Mouse (Mus musculus) frontal cortex, adult 2 months (tissue): ENCODE measurements at regions not wholly inside any gene's neighbourhood (a gene's known extent, or its start where the extent isn't known, plus 50 kb on each side); places are given as distances from the start of the nearest gene placed in this dataset.

ENCODE experiments used
- DNase-seq, 2 experiments: peaks; one replicate each; pipeline ENCODE4 v3.0.0; 2022; ENCODE audit warnings: low spot score in 1 of 2; ENCODE audit errors: extremely low spot score in 1 of 2

GRCm38 (mm10) chr9:47127756-47128424, 129.3 kb downstream of the Gm4791 start:
- no peak for DNase-seq

- DNase-seq = no peak
Measured at GRCm38 (mm10) chr9:47129101-47129500, 130.6 kb downstream of the Gm4791 start.

- no peak for DNase-seq
Measured at GRCm38 (mm10) chr9:47133454-47133853, 134.9 kb downstream of the Gm4791 start.

GRCm38 (mm10) chr9:47133873-47134272, 135.3 kb downstream of the Gm4791 start:
- DNase-seq = no peak

- DNase-seq = no peak
Measured at GRCm38 (mm10) chr9:47134479-47134878, 135.9 kb downstream of the Gm4791 start.

- DNase-seq = no peak
Measured at GRCm38 (mm10) chr9:47136641-47137040, 138.1 kb downstream of the Gm4791 start.

GRCm38 (mm10) chr9:47153471-47153870, 154.9 kb downstream of the Gm4791 start:
- DNase-seq = no peak

GRCm38 (mm10) chr9:47165480-47166131, 167.1 kb downstream of the Gm4791 start:
- no peak for DNase-seq

- no peak for DNase-seq
Measured at GRCm38 (mm10) chr9:47167681-47168240, 169.2 kb downstream of the Gm4791 start.

GRCm38 (mm10) chr9:47176044-47176443, 177.5 kb downstream of the Gm4791 start:
- DNase-seq = no peak

- no peak for DNase-seq
Measured at GRCm38 (mm10) chr9:47218101-47218500, 219.6 kb downstream of the Gm4791 start.

GRCm38 (mm10) chr9:47223536-47223935, 225.0 kb downstream of the Gm4791 start:
- no peak for DNase-seq

- DNase-seq = no peak
Measured at GRCm38 (mm10) chr9:47224249-47224648, 225.7 kb downstream of the Gm4791 start.

GRCm38 (mm10) chr9:47226476-47227271, 228.1 kb downstream of the Gm4791 start:
- peak; percentile 1 to 15 for DNase-seq

GRCm38 (mm10) chr9:47227298-47227697, 228.8 kb downstream of the Gm4791 start:
- no peak for DNase-seq

- DNase-seq = no peak
Measured at GRCm38 (mm10) chr9:47228736-47229135, 230.2 kb downstream of the Gm4791 start.

GRCm38 (mm10) chr9:47229296-47229695, 230.8 kb downstream of the Gm4791 start:
- no peak for DNase-seq

- no peak for DNase-seq
Measured at GRCm38 (mm10) chr9:47240950-47241349, 242.4 kb downstream of the Gm4791 start.

- DNase-seq = no peak
Measured at GRCm38 (mm10) chr9:47242051-47242450, 243.5 kb downstream of the Gm4791 start.

- DNase-seq = no peak
Measured at GRCm38 (mm10) chr9:47242526-47242925, 244.0 kb downstream of the Gm4791 start.

- DNase-seq = no peak
Measured at GRCm38 (mm10) chr9:47249029-47249428, 250.5 kb downstream of the Gm4791 start.
